Mouse (Mus musculus) layer of hippocampus, postnatal 25 days (tissue): ENCODE results near the gene Defb38. TPM values are rescaled to one million over a fixed set of nuclear protein-coding genes. Genes with fewer than 3 reads are reported as not detected.

Experiments
- DNase-seq, 2 experiments: peaks; one replicate each; pipeline ENCODE4 v3.0.0; 2022; ENCODE audit warnings: mixed read lengths in 2 of 2, low spot score in 1 of 2; ENCODE audit errors: extremely low spot score in 1 of 2
- total RNA-seq, 2 experiments: library from RNA; stranded (reverse); gene quantifications; 2 replicates each; pipeline ENCODE4 v1.2.3; 2021

The Defb38 gene
- not detected for total RNA-seq

GRCm38 (mm10) chr8:19026466-19026865, at the start of gene Defb38:
Gene Defb38 (minus strand): TSS chr8:19026566.
- no peak for DNase-seq

DNA sequence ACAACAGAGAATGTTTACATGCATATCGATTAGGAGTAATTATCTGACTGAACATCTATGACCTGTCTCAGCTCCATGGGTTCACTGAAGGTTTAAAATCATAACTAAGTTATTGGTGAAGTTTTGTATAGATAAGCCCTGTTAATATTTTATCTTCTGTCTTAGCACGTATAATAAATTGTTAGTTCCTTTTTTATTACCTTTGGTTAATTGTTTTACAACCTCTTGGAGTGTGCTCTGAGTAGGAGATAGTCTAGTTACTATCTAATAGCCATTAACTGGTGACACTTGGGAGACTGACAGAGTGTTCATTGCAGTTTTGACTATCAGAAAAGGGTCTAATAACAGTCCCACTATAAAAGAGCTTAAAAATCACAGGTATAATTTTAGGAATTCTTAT, 39.6 kb upstream of the Defb38 start:
- no peak for DNase-seq

DNA sequence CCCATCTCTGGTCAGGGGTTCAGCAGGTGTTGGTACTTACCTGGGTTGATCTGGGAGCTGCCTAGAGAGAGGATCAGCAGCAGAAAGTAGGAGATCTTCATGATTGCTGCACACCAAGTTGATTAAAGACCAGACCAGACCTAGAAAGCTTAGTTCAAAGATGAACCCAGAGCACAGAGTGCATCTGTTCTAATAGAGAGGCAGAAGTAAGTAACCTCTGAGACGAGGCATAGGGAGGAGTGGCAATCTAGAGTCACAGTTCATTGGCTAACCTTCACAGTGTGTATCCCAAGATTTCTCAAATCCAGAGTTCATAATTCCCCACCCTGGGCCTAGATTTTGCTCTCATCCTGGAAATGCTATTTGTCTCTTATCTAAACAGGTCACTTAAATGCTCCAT, 38.3 kb upstream of the Defb38 start, which contains the start of gene Defb39:
Gene Defb39 (minus strand): TSS at position 101 of the 400 bp plus-strand sequence.
- DNase-seq = no peak

DNA sequence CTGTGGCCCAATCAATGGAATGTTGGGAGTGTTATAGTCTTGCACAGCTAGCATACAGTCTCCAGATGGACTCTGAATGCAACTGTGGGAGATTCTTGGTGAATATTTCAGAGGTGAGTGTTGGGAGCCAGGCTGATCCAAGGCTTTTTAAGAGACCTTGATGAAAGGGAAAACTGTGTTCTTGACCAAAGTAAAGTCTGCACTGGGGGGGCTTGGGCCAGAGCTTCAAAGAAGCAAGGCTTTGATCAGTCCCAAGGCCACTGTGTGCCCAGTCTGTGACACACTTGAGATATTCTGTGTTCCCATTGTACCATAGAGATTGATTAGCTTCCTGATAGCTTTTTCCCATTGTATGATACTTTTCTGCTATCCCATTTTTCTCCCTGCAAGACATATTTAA, 36.5 kb upstream of the Defb38 start:
- no peak for DNase-seq

DNA sequence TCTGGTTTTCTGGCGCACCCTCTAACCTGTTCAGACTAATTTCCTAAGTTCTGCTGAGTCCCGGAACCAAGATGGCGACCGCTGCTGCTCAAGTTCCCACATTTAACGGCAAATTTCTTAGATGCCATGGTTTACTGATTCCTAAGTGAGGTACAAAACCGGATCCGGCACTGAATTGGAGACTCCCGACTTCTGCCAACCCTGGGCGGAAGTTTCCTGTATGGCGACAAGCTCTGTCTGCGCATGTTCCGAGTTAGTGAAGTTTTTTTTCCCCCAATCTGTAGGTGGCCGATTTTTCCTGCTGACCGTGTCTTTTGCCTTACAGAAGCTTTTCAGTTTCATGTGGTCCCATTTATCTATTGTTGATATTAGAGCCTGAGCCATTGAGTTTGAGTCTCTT, 18.9 kb upstream of the Defb38 start:
- DNase-seq = no peak

Other genes with a start within 250 kb of the Defb38 start
- gene Defb40, start 48.3 kb downstream of the Defb38 start, total RNA-seq = not detected
- not detected for gene Defb37, start 35.5 kb downstream of the Defb38 start, total RNA-seq
- not detected for gene Defb39, start 38.2 kb upstream of the Defb38 start, total RNA-seq
- not detected for gene Defb12, start 88.3 kb upstream of the Defb38 start, total RNA-seq
- gene Defb34, start 97.2 kb upstream of the Defb38 start, total RNA-seq = not detected
- not detected for gene Gm45826, start 114.2 kb upstream of the Defb38 start, total RNA-seq
- gene Defb14, start 167.8 kb upstream of the Defb38 start, total RNA-seq = not detected
- not detected for gene Defb4, start 172.1 kb upstream of the Defb38 start, total RNA-seq
- not detected for gene Defb6, start 198.9 kb upstream of the Defb38 start, total RNA-seq
- not detected for gene Defb46, start 213.3 kb upstream of the Defb38 start, total RNA-seq
- gene Defb5, start 221.0 kb upstream of the Defb38 start, total RNA-seq = not detected